Mouse (Mus musculus) CD8-positive naive resting alpha-beta T cell, adult 2 months (primary cell): ENCODE measurements at regions not wholly inside any gene's neighbourhood (a gene's known extent, or its start where the extent isn't known, plus 50 kb on each side); places are given as distances from the start of the nearest gene placed in this dataset.
A peak's percentile ranks its signal among the peaks of the same experiment; 100 is the strongest.
"Not testable (repeated sequence)": the region's sequence is repeated elsewhere in the genome, so short reads cannot be mapped to it uniquely, and the experiment has no call there.

Experiments
- DNase-seq, 2 experiments: peaks; one replicate each; pipeline ENCODE4 v3.0.0; 2022; ENCODE audit warnings: low read depth in 2 of 2, low spot score in 2 of 2

GRCm38 (mm10) chr12:15565941-15566784 is 250.6 kb downstream of the Trib2 start:
- no peak for DNase-seq

- no peak for DNase-seq
Observed at GRCm38 (mm10) chr12:15562826-15563225, 253.9 kb downstream of the Trib2 start.

GRCm38 (mm10) chr12:15555471-15555870 is 261.3 kb downstream of the Trib2 start:
- no peak for DNase-seq

- DNase-seq: no peak
Observed at GRCm38 (mm10) chr12:15553681-15554007, 263.1 kb downstream of the Trib2 start.

DNA sequence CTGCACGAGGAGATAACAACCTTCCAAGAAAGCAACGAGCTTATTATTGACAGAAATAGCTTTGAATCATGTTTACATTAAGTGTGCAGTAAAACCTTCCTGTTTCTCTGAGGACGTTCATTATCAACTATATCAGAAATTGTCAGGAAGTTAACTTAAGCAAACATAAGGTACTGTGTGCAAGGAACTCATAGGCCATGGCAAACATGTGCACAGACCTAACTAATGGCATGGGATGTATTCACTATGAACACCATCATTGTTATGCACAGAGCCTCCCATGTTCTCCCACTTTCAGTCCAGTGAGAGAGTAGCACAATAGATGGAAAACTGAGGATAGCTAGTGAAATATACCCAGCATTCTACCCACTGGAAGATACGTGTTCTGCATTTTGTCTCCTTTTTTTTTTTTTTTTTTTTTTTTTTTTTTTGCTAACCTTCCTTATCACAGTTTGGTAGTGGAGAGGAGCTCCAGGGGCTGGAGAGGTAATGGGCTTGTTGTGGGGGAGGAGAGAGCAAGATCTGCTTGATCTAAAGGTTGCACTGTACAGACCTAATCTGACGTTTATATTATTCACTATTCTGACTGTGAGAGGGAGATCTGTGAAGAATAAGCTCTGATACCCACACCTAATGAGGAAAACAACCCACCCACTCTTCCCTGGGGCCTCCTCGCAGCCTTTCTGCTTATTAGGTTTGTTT is 263.6 kb downstream of the Trib2 start:
- DNase-seq: no peak

DNA sequence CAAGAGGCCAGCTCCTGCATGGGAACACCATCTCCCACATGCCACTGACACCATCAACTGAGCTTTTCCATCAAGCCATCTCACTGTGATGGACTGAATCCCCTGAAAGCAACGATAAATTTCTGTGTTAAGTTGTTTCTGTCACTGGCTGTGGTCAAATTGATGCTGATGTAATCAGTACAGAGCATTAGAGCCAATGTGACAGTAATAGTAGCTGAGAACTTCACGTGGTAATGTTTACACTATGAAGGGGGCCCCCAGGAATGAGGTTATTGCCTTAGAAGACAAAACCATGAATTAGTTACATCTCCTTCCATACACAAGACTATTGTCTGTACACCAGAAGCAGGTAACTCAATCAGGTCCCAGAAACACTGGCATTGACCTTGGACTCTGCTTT is 264.5 kb downstream of the Trib2 start:
- DNase-seq: no peak

- DNase-seq: no peak
Observed at GRCm38 (mm10) chr12:15551281-15551900, 265.3 kb downstream of the Trib2 start.

GRCm38 (mm10) chr12:15544351-15544750 is 272.4 kb downstream of the Trib2 start:
- no peak for DNase-seq

GRCm38 (mm10) chr12:15542486-15542885 is 274.2 kb downstream of the Trib2 start:
- DNase-seq: no peak

- DNase-seq: no peak
Observed at GRCm38 (mm10) chr12:15536852-15537368, 279.8 kb downstream of the Trib2 start.

- no peak for DNase-seq
Observed at GRCm38 (mm10) chr12:15536247-15536646, 280.5 kb downstream of the Trib2 start.

- DNase-seq: peak; percentile 55 to 75
Observed at GRCm38 (mm10) chr12:15535822-15536221, 280.9 kb downstream of the Trib2 start.

DNA sequence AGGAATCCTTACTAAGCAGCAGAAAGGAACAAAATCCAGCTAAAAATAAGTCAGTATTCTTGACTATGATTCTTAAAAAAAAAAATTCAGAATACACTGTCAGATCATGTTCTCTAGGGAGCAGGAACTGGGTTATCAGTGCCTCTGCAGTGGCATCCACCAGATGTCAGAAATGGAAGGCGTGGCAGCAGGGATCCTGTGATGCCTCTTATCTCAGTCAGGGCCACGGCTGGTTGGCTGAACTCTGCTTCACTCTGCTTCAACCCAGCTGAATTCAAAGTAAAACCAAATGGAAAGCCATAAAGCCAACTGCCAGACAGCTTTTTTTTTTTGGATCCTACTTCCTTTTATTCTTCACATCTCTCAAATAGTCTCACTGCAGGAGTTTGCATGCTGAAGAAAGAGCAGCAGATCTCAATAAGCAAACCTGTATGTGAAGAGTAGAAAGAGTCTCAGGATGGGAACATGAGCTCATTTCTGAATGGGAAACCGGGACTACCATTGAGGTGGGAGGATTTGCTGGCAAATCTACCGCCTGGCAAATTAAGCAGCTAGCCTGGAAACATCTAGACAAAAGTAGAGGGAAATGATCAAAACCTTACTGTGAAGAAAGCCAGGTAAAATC is 295.8 kb downstream of the Trib2 start:
- DNase-seq: no peak

DNA sequence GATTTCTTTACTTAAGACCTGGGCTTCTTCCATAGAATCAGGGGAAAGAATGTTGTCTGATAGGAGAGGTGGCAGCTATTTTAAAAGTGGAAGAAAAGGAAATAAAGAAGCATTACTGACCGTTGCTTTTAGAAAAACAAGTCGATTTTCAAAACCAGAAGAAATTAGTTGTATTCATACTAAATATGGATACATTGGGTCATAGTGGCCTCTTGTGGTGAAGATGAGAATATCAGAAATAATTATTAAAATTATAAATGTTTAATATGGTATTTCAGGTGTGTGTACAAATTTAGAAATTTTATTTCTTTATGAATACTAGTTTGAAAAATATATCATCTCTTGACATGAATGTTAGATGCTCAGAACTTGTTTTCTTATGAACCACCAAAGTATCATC is 304.7 kb downstream of the Trib2 start:
- no peak for DNase-seq

DNA sequence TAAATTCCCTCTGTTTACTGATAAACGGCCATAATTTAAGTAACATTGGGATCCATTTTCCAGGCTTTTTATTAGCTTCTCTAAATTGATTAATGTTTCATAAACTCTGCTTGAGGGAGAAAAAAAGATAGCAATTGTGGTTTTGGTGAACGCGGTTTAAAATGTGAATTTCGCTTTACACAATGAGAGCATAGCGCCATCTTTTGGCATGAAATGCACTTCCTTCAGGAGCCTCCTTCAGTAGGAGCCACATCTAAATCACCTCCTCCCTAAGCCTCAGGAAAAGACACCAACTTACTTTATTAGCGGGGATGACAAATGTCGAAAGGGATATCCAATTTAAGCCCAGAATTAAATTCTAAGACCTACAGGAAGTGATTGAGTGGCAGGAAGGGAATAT is 309.1 kb downstream of the Trib2 start:
- DNase-seq: no peak

- DNase-seq: no peak
Observed at GRCm38 (mm10) chr12:15493640-15494039, 323.1 kb downstream of the Trib2 start.

DNA sequence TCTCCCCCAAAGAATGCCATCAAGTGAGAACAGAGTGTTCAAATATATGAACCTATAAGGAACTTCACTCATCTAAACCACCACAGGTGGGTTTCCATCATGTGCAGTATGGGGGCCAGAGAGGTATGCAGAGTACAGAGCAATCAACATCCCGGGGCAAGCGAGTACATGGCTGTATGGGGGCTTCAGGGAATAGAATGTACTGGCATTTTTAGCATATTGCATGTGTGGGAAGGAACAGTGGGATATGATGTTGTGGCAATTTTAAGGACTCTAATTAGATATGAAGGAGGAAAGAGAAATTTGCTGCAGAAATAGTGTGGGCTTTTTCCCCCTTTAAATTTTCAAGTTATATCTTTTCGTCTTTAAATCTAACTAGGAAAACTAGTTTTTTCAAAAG is 344.0 kb downstream of the Trib2 start:
- DNase-seq: no peak

DNA sequence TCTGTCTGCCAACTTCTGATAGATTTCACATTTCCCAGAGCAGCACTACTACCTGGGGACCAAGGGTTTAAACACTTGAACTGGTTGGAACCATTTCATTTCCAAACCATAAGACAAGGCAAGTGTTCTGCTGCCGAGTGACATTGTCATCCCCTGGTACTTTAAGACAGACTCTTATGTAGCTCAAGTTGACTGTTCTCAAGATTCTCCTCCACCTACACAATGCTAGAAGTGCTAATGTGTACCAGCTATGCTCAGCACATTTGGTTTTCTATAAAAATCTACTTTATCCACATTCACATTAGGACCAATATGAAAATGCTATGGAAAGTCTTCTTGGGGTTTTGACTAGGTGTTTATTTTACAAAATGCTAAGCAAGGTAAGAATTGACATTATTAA is 357.3 kb downstream of the Trib2 start:
- no peak for DNase-seq

DNA sequence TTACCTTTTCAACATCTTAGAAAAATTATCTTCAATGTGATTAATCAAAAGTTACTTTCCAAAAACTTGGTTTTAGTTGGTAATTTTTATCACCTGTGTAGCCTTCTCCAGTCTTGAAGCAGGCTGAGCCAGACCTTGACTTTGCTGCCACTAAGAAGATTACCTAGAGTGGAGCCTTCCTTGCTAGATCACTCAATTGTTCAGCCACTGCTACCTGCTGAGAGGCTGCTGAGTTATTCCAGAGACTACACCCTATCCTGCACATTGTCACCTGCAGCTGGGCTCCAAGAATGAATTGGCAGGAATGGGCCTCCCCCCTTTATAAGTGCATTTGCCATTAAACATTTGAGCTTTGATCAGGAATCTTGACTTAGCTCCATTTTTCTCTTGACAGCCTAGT is 360.4 kb downstream of the Trib2 start:
- not testable (repeated sequence) for DNase-seq

GRCm38 (mm10) chr12:15455744-15456143 is 361.0 kb downstream of the Trib2 start:
- DNase-seq: no peak

DNA sequence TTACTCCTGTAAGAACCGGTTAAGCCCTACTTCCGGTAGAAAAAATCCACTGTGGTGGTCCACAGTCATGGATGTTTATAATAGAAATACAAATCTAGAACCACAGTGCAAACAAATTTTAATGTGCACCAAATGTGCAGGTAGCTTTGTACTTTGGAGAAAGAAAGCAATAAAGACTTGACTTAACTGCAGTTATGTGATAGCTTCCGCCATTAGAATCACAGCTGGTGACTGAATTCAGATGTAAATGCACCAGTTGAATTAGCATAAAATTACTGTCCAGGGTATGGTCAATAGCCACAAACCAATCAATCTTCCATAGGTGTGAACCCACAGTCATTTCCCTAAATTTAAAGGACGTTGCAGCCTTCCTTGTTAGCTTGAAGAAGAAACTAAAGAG is 367.2 kb downstream of the Trib2 start:
- no peak for DNase-seq
